Mouse (Mus musculus) layer of hippocampus, adult 6 months (tissue): ENCODE results near the gene Irf5. TPM values are rescaled to one million over a fixed set of nuclear protein-coding genes. Genes with fewer than 3 reads are reported as not detected.

Experiments
- long read RNA-seq, 2 experiments: library from polyadenylated mRNA; unstranded; transcript quantifications; one replicate each; pipeline ENCODE4 v2.0.0; 2019 to 2020
- polyA plus RNA-seq: library from polyadenylated mRNA; unstranded; fragments of <200 nt; fragmentation: Nextera tagmentation; gene quantifications from 2 replicates; pipeline ENCODE4 v1.2.3, GENCODE M21; 2021

The Irf5 gene
- polyA plus RNA-seq: 2.7 TPM in 2 replicates
- long read RNA-seq, experiment 1, partial matches to known transcripts: 1 of 6 reads
- long read RNA-seq, experiment 1, other reads (novel, unspliced or antisense): 2 of 6 reads
- long read RNA-seq, experiment 2, transcript Irf5-201 (9 exons, 2,189 nt): major isoform, 17 of 24 reads
- long read RNA-seq, experiment 2, partial matches to known transcripts: 1 of 24 reads
- long read RNA-seq, experiment 2, other reads (novel, unspliced or antisense): 5 of 24 reads

DNA sequence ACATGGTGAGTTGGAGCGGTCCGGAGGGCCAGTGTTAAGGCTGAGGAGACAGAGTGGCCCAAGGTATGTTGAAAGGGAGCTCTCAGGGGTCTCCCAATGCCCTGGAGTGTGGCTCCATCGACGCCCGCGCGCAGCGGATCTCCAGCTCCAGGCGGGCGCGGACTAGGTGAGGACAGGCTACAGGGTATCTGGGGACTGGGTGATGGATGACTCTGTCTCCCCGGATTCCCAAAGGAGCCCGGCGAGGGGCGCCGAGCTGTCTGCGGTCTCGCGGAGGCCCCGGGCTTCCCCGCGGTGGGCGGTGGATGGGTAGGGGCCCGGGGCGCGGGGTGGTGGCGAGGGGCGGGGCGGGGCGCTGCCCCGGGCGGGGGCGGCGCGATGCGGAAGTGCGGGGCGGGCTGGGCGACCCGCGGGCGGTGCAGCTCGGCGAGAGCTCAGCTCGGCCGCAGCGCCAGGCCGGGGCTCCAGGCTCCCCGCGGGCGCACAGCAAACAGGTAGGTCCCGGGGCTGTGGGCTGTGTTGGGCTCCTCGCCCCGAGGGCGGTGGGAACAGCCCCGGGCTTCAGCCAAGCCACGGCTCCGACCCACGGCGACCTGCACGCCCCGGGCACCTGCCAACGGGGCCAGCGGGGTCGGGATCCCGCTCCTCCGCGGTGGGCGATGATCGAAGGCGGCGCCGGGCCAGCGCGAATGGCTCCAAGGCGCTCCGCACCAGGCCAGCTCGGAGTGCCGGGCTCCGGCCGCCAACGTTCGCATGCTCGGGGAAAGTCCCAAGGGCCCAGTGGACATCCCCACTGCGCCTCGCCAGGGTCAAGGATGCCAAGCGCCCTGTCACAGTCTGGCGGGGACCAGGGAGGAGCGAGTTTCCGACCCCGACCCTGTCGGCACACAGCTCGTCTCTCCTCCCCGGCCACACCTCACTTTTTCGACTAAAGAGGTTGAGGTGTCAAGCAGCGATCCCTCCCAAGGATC lies at the start of gene Irf5:
Gene Irf5, plus strand, starts transcription at position 345 of the 971 bp plus-strand sequence.

GRCm38 (mm10) chr6:29507447-29508309 lies 18.7 kb upstream of the Irf5 start, which contains the start of gene Kcp:
TSS of gene Kcp (minus strand) at chr6:29507952.

Other genes with a start within 250 kb of the Irf5 start
- 0.33 TPM in 1 of 2 replicates, not detected in the other for gene Fam71f2, start 247.0 kb upstream of the Irf5 start, polyA plus RNA-seq
- not detected in 2 replicates for gene Fam71f1, start 207.5 kb upstream of the Irf5 start, polyA plus RNA-seq
- gene Calu, start 178.6 kb upstream of the Irf5 start, polyA plus RNA-seq: 26.1 and 30.7 TPM in 2 replicates
- gene Opn1sw, start 138.2 kb upstream of the Irf5 start, polyA plus RNA-seq: 0.10 TPM in 1 of 2 replicates, not detected in the other
- 17.3 and 20.4 TPM in 2 replicates for gene Ccdc136, start 130.3 kb upstream of the Irf5 start, polyA plus RNA-seq
- 0.15 and 0.38 TPM in 2 replicates for gene Flnc, start 93.4 kb upstream of the Irf5 start, polyA plus RNA-seq
- 819 and 842 TPM in 2 replicates for gene Atp6v1f, start 58.9 kb upstream of the Irf5 start, polyA plus RNA-seq
- gene Atp6v1fnb, start 55.2 kb upstream of the Irf5 start, polyA plus RNA-seq: not detected in 2 replicates
- 0.40 and 0.84 TPM in 2 replicates for gene Kcp, start 18.7 kb upstream of the Irf5 start, polyA plus RNA-seq
- gene Tnpo3, start 83.3 kb downstream of the Irf5 start, polyA plus RNA-seq: 31.7 and 32.8 TPM in 2 replicates
- gene Tspan33, start 167.6 kb downstream of the Irf5 start, polyA plus RNA-seq: 2.0 and 3.6 TPM in 2 replicates
- gene Smo, start 208.9 kb downstream of the Irf5 start, polyA plus RNA-seq: 2.8 and 3.7 TPM in 2 replicates
- 13.2 and 24.3 TPM in 2 replicates for gene Ahcyl2, start 241.4 kb downstream of the Irf5 start, polyA plus RNA-seq